Comparison of ENCODE assay signal across 7 mouse cellular contexts in genomic region chr11:19203968-19204367, GRCm38 (mm10).
DNase-seq lines count a peak whose midpoint lies in the region; ATAC-seq and TF ChIP-seq lines count a peak whose summit lies in the region.

No protein-coding gene starts in this region.

- H3K27ac ChIP-seq in forebrain, postnatal 0 days (ENCODE audit: low read depth, low read length) = no peak overlapping the region

- TF ChIP-seq CTCF in forebrain, postnatal 0 days (IDR thresholded peaks at IDR 0.05; ENCODE audit: low read depth) = no peak

- H3K36me3 ChIP-seq in forebrain, postnatal 0 days (ENCODE audit: insufficient read depth) = no peaks in the 10 kb centered on the region

- DNase-seq in retina, postnatal 1 day = peak; percentile 22
- DNase-seq in retina, embryonic 14.5 days (ENCODE audit: low spot score) = no peak
- peak; percentile 71 for DNase-seq in forebrain, postnatal 0 days
- DNase-seq in kidney, adult 8-10 months = peak; percentile 47 to 64
- DNase-seq in left cerebral cortex, postnatal 25 days (ENCODE audit: low spot score in 2 of 2) = peak; percentile 57 to 88
- DNase-seq in right cerebral cortex, postnatal 25 days = peak; percentile 50

- peak; percentile 82 for ATAC-seq in forebrain, postnatal 0 days
- no peak for ATAC-seq in inflammation-experienced regulatory T-cells, adult 6 months

- H3K9ac ChIP-seq in forebrain, postnatal 0 days = no peak overlapping the region

- no peaks in the 10 kb centered on the region for H3K27me3 ChIP-seq in forebrain, postnatal 0 days (ENCODE audit: insufficient read depth, low read length)

- no peak overlapping the region for H3K4me2 ChIP-seq in forebrain, postnatal 0 days (ENCODE audit: low read depth)

- no peak overlapping the region for H3K4me3 ChIP-seq in forebrain, postnatal 0 days (ENCODE audit: low read depth, low read length)

- intact Hi-C loops in left cerebral cortex, postnatal 25 days (cut with DNase I) = loop anchor here (10.0 kb wide), 1 partner anchor 179 kb away; no protein-coding TSS in a partner anchor

- H3K4me1 ChIP-seq in forebrain, postnatal 0 days (ENCODE audit: insufficient read depth) = no peaks in the 10 kb centered on the region

- H3K9me3 ChIP-seq in forebrain, postnatal 0 days (ENCODE audit: low read length) = no peaks in the 10 kb centered on the region

- WGBS in forebrain, postnatal 0 days = 20% methylated on average over 5 of the region's 5 CpGs
